Mouse (Mus musculus) brain, embryonic 14.5 days (tissue): ENCODE results near the gene St13.

ENCODE experiments used
- CTCF ChIP-seq: fragments of 200-500 bp; IDR thresholded peaks from 2 replicates; pipeline ENCODE4 v1.5.1; 2012; ENCODE audit warnings: inconsistent platforms, mild to moderate bottlenecking, moderate library complexity, borderline replicate concordance; ENCODE audit not compliant: insufficient read depth, insufficient read length; ENCODE audit errors: extremely low read depth
- POLR2A ChIP-seq: fragments of 200-500 bp; IDR thresholded peaks from 2 replicates; pipeline ENCODE4 v1.6.1; 2012; ENCODE audit warnings: mild to moderate bottlenecking, inconsistent platforms, borderline replicate concordance; ENCODE audit not compliant: poor library complexity, insufficient read depth, insufficient read length, severe bottlenecking; ENCODE audit errors: extremely low read depth

- TF ChIP-seq CTCF: no peak
- TF ChIP-seq POLR2A: no peak
Measured at GRCm38 (mm10) chr15:81399297-81399637, 610 bp downstream of the St13 start.
